Mouse (Mus musculus): ENCODE results near the gene Bhlhe41. TPM values are rescaled to one million over a fixed set of nuclear protein-coding genes. Genes with fewer than 3 reads are reported as not detected.
A peak's percentile ranks its signal among the peaks of the same experiment; 100 is the strongest.

The Bhlhe41 gene
- total and polyA plus RNA-seq, 2 experiments from 2014 or later, result 0.95 to 9.3 TPM

DNA sequence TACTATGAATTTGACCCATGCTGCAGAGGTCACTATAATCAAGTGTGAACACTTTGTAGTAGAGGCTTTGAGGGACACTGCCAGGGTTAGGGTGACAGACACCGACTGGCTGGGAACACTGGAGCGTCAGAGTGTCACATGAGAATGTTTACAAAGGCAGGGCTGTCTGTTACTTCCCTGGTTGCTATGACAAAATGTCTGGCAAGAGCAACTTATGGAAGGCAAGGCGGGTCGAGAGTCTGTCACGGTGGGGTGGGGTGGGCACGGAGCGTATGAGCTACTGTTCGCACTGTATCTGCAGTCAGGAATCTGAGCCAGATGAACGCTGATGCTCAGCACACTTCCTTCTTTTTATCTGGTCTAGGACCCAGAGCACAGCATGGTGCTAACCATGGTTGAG lies 34.7 kb downstream of the Bhlhe41 start:
- H3K4me1 ChIP-seq (ENCODE audit: control insufficient read depth, insufficient read depth), result peaks cover 7% of the 10 kb centered on the region; the same call in 1 of the 2 replicates
- ATAC-seq (ENCODE audit: insufficient read depth, low read depth), result peak; percentile 44; the same call in 1 of the 2 replicates
- WGBS, result 33% methylated on average over 9 of the region's 9 CpGs
- H3K9ac ChIP-seq (replicated peaks; ENCODE audit: low read depth, low read length), result no peak overlapping the region
- no peaks in the 10 kb centered on the region for H3K36me3 ChIP-seq (replicated peaks; ENCODE audit: control insufficient read depth, insufficient read depth, low read length)
- TF ChIP-seq CTCF (IDR thresholded peaks at IDR 0.05; ENCODE audit: low read depth), result no peak
- TF ChIP-seq EP300 (IDR thresholded peaks at IDR 0.05; ENCODE audit: low read depth), result no peak
- no peak overlapping the region for H3K4me3 ChIP-seq (ENCODE audit: low read depth, low read length)
- peak overlapping the region; percentile 19; the same call in 1 of the 2 replicates for H3K4me2 ChIP-seq (ENCODE audit: low read depth, low read length)
- no peak for DNase-seq (ENCODE audit: low spot score)
- H3K27ac ChIP-seq (ENCODE audit: low read depth), result no peak overlapping the region
- H3K27me3 ChIP-seq (ENCODE audit: control insufficient read depth, insufficient read depth, low read length), result peaks cover 3% of the 10 kb centered on the region; the same call in 1 of the 2 replicates
- no peaks in the 10 kb centered on the region for H3K9me3 ChIP-seq (replicated peaks; ENCODE audit: control insufficient read depth, low read length)

GRCm38 (mm10) chr6:145830117-145830516 lies 35.2 kb downstream of the Bhlhe41 start:
- 17% methylated on average over 8 of the region's 8 CpGs for WGBS
- ATAC-seq (ENCODE audit: insufficient read depth, low read depth), result peak; percentile 74; the same call in 1 of the 2 replicates
- H3K36me3 ChIP-seq (replicated peaks; ENCODE audit: control insufficient read depth, insufficient read depth, low read length), result no peaks in the 10 kb centered on the region; the same call in 1 of the 2 replicates

DNA sequence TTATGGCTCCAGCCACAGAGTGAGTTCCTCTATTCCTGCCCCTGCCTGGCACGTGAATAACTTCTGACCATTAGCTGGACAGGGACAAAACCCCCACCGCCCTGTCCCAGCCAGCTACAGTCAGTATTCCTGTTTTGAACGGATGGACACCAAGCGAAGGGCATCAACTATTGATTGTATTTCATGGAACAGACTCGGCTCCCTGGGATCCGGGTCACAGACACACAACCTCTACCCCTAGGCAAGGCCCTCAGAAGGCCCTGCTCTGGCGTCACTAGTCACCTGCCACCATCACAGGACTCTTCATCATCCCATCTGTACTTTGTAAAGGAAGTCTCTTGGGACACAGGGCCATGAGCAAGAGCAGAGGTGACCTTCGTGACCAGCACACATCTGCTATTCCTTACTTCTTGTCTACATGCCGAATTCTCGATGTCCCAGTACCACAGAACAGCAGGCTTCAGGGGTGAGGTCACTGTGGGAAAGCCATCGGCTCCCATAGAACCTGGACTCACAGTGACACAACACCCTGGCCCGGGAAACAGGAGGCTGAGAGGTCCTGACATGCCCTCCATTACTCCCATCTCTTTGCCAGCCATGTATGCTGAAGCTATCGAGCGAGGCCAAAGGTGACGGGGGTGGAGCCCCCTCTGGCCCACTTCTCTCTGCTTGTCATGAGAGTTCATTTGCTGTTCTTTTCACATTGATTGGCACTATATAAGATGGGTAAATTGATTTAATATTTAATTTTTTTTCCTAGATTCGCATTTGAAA lies 36.1 kb downstream of the Bhlhe41 start:
- 75% methylated on average over 16 of the region's 16 CpGs for WGBS
- Histone ChIP-seq H3K4me1 (ENCODE audit: control insufficient read depth, insufficient read depth) (peaks cover 3% of the 10 kb centered on the region; the same call in 1 of the 2 replicates), H3K27ac (ENCODE audit: low read depth) (no peak overlapping the region), H3K9me3 (replicated peaks; ENCODE audit: control insufficient read depth, low read length) (no peaks in the 10 kb centered on the region), H3K9ac (replicated peaks; ENCODE audit: low read depth, low read length) (no peak overlapping the region), H3K4me2 (ENCODE audit: low read depth, low read length) (no peak overlapping the region), H3K36me3 (replicated peaks; ENCODE audit: control insufficient read depth, insufficient read depth, low read length) (no peaks in the 10 kb centered on the region; the same call in 1 of the 2 replicates), H3K27me3 (ENCODE audit: control insufficient read depth, insufficient read depth, low read length) (peaks cover 3% of the 10 kb centered on the region; the same call in 1 of the 2 replicates), H3K4me3 (ENCODE audit: low read depth, low read length) (no peak overlapping the region)
- TF ChIP-seq CTCF (IDR thresholded peaks at IDR 0.05; ENCODE audit: low read depth), result no peak
- no peak for TF ChIP-seq EP300 (IDR thresholded peaks at IDR 0.05; ENCODE audit: low read depth)
- DNase-seq (ENCODE audit: low spot score) (no peak), ATAC-seq (ENCODE audit: insufficient read depth, low read depth) (no peak)

More at GRCm38 (mm10) chr6:145830117-145830516, 35.2 kb downstream of the Bhlhe41 start:
- peak; percentile 78 for DNase-seq (ENCODE audit: low spot score)
- Histone ChIP-seq H3K4me2 (ENCODE audit: low read depth, low read length) (peak overlapping the region; percentile 19; the same call in 1 of the 2 replicates), H3K9me3 (replicated peaks; ENCODE audit: control insufficient read depth, low read length) (no peaks in the 10 kb centered on the region), H3K27me3 (ENCODE audit: control insufficient read depth, insufficient read depth, low read length) (peaks cover 3% of the 10 kb centered on the region; the same call in 1 of the 2 replicates), H3K4me3 (ENCODE audit: low read depth, low read length) (no peak overlapping the region), H3K27ac (ENCODE audit: low read depth) (no peak overlapping the region), H3K4me1 (ENCODE audit: control insufficient read depth, insufficient read depth) (peaks cover 7% of the 10 kb centered on the region; the same call in 1 of the 2 replicates), H3K9ac (replicated peaks; ENCODE audit: low read depth, low read length) (no peak overlapping the region)
- no peak for TF ChIP-seq EP300 (IDR thresholded peaks at IDR 0.05; ENCODE audit: low read depth)
- peak; percentile 91 for TF ChIP-seq CTCF (IDR thresholded peaks at IDR 0.05; ENCODE audit: low read depth)

- Histone ChIP-seq H3K4me2 (ENCODE audit: low read depth, low read length) (no peak overlapping the region), H3K9me3 (replicated peaks; ENCODE audit: control insufficient read depth, low read length) (no peaks in the 10 kb centered on the region), H3K36me3 (replicated peaks; ENCODE audit: control insufficient read depth, insufficient read depth, low read length) (no peaks in the 10 kb centered on the region; the same call in none of the 2 replicates), H3K27me3 (ENCODE audit: control insufficient read depth, insufficient read depth, low read length) (peaks cover 3% of the 10 kb centered on the region; the same call in 1 of the 2 replicates), H3K27ac (ENCODE audit: low read depth) (no peak overlapping the region), H3K9ac (replicated peaks; ENCODE audit: low read depth, low read length) (no peak overlapping the region), H3K4me3 (ENCODE audit: low read depth, low read length) (no peak overlapping the region), H3K4me1 (ENCODE audit: control insufficient read depth, insufficient read depth) (peaks cover 3% of the 10 kb centered on the region)
- DNase-seq (ENCODE audit: low spot score) (no peak), ATAC-seq (ENCODE audit: insufficient read depth, low read depth) (no peak)
- WGBS, result 95% methylated on average over 4 of the region's 4 CpGs
- no peak for TF ChIP-seq EP300 (IDR thresholded peaks at IDR 0.05; ENCODE audit: low read depth)
- TF ChIP-seq CTCF (IDR thresholded peaks at IDR 0.05; ENCODE audit: low read depth), result no peak
Measured at GRCm38 (mm10) chr6:145826305-145826704, 39.1 kb downstream of the Bhlhe41 start.

DNA sequence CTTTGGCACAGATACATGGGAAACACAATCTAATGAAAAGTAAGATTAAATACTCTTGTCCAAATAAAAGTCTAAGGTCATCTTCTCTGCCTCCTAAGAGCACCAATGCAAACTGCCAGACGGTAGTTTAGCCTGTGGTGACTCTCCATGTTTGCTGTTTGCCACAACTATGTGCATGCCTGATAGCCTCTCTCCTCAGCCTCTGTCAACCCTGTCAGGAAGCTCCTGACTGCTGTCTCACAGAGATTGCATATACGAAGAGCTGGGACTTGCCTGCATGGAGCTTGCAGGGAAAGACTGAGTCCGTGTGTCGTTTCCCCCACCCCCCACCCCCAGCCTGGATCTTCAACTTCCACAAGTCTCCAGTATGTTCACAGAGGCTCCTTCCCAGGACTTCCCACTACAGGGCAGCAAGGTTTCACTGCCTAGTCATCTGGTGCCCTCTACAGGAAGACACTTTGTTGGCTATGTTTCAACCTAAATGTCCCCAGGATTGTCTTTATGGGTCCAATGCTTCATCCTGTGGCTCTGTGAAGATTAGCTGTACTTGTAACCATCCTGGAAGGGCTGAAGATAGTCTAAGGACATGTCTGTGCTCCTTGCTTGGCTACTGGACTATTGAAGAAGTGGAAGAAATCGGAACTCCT lies 41.6 kb downstream of the Bhlhe41 start:
- ATAC-seq (ENCODE audit: insufficient read depth, low read depth) (peak; percentile 69; the same call in 1 of the 2 replicates), DNase-seq (ENCODE audit: low spot score) (peak; percentile 76)
- Histone ChIP-seq H3K27me3 (ENCODE audit: control insufficient read depth, insufficient read depth, low read length) (no peaks in the 10 kb centered on the region), H3K4me1 (ENCODE audit: control insufficient read depth, insufficient read depth) (peaks cover 3% of the 10 kb centered on the region; the same call in 1 of the 2 replicates), H3K9ac (replicated peaks; ENCODE audit: low read depth, low read length) (no peak overlapping the region), H3K9me3 (replicated peaks; ENCODE audit: control insufficient read depth, low read length) (no peaks in the 10 kb centered on the region), H3K4me3 (ENCODE audit: low read depth, low read length) (no peak overlapping the region), H3K36me3 (replicated peaks; ENCODE audit: control insufficient read depth, insufficient read depth, low read length) (peaks cover 15% of the 10 kb centered on the region), H3K4me2 (ENCODE audit: low read depth, low read length) (no peak overlapping the region), H3K27ac (ENCODE audit: low read depth) (0 out of 2 replicates have a peak overlapping the region, but pooled peaks have one; percentile 41)
- TF ChIP-seq EP300 (IDR thresholded peaks at IDR 0.05; ENCODE audit: low read depth) (no peak), CTCF (IDR thresholded peaks at IDR 0.05; ENCODE audit: low read depth) (peak; percentile 81)
- WGBS, result 28% methylated on average over 5 of the region's 5 CpGs
